Mouse (Mus musculus): ENCODE measurements at regions not wholly inside any gene's neighbourhood (a gene's known extent, or its start where the extent isn't known, plus 50 kb on each side); places are given as distances from the start of the nearest gene placed in this dataset.

DNA sequence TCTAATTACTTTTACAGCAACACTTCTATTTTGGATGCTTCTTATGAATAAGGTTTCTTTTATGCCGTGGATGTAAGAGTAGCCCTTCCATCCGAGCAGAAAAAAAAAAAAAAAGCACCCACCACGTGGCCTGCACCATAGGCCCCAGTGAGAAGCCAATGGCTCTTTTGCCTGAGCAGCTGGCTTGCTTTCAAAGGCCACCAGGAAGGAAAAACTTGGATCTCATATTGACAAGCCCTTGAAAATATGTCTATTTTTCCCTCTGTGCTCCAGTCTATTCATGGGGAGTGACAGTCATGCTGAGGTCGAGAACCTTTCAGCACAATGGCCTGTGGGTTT, 252.4 kb downstream of the Foxo1 start:
- 56% methylated on average over 4 of the region's 4 CpGs for WGBS
- Histone ChIP-seq H3K4me3 (ENCODE audit: insufficient read depth, low read depth, low read length) (no peak overlapping the region), H3K4me1 (ENCODE audit: control insufficient read depth, insufficient read depth, low read length) (peaks cover 8% of the 10 kb centered on the region; the same call in 1 of the 2 replicates), H3K27me3 (replicated peaks; ENCODE audit: control insufficient read depth, insufficient read depth, low read length) (no peaks in the 10 kb centered on the region), H3K27ac (ENCODE audit: insufficient read depth, low read depth, low read length) (no peak overlapping the region), H3K36me3 (ENCODE audit: control insufficient read depth, insufficient read depth, low read length) (no peaks in the 10 kb centered on the region)
- DNase-seq = no peak
- TF ChIP-seq POLR2A (IDR thresholded peaks at IDR 0.05; ENCODE audit: low read depth, low read length) (no peak), CTCF (conservative IDR thresholded peaks at IDR 0.05; ENCODE audit: insufficient read depth, insufficient read length, low read depth, low read length) (no peak)

DNA sequence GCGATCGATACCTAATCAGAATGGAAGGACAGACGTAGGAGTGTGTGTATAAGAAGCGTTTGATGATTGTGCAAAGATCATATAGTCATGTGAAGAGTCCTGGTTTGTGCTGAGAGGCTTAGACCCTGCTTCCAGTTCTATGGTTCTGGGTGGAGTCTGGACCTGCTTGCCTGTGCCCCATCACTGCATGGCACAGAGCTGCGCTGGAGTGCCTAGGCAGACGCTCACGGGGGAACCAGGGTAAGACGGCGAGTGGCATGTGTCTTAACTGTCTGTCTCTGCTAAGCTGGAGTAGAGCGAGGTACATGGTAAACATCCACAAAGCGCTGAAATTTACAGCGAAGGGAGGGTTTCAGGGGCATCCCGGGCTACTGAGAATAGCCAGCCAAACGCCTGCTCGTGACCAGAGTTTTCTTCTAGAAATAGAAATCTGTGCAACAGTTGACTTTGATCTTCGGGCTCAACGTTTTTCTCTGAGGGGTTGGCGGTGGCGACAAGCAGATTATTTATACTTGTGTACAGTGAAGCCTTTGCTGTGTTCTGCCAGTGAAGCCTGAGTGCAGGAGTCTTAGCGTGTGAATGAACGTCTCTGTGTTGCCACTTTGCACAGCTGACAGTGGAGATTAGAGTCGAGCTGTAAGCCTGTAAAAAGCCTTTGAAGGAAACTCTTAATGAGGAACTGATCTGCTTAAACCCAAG, 251.9 kb downstream of the Foxo1 start:
- H3K36me3 ChIP-seq (ENCODE audit: control insufficient read depth, insufficient read depth, low read length) = no peaks in the 10 kb centered on the region
- peaks cover 8% of the 10 kb centered on the region; the same call in 1 of the 2 replicates for H3K4me1 ChIP-seq (ENCODE audit: control insufficient read depth, insufficient read depth, low read length)
- 71% methylated on average over 22 of the region's 22 CpGs for WGBS
- no peaks in the 10 kb centered on the region for H3K27me3 ChIP-seq (replicated peaks; ENCODE audit: control insufficient read depth, insufficient read depth, low read length)
- H3K4me3 ChIP-seq (ENCODE audit: insufficient read depth, low read depth, low read length) = no peak overlapping the region
- DNase-seq = no peak
- H3K27ac ChIP-seq (ENCODE audit: insufficient read depth, low read depth, low read length) = no peak overlapping the region
- no peak for TF ChIP-seq POLR2A (IDR thresholded peaks at IDR 0.05; ENCODE audit: low read depth, low read length)
- no peak for TF ChIP-seq CTCF (conservative IDR thresholded peaks at IDR 0.05; ENCODE audit: insufficient read depth, insufficient read length, low read depth, low read length)

DNA sequence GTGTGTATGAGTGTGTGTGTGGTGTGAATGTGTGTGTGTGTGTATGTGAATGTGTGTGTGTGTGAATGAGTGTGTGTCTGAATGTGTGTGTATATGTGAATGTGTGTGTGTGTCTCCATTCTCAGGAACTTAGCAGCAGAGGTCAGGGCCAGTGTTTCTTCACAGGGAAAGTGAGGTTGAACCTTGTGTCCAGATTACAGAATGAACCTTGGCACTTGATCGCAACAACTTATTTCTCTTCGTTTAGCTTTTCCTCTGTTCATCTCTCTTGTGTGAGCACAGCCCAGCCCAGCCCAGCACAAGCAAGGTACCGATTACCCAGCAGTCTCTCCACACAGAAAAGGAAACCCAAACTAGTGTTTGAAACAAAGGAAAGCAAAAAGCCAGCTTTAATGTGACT, 249.7 kb downstream of the Foxo1 start:
- WGBS = 70% methylated on average over 3 of the region's 3 CpGs
- peak; percentile 59 for DNase-seq
- Histone ChIP-seq H3K27me3 (replicated peaks; ENCODE audit: control insufficient read depth, insufficient read depth, low read length) (no peaks in the 10 kb centered on the region), H3K4me3 (ENCODE audit: insufficient read depth, low read depth, low read length) (no peak overlapping the region), H3K36me3 (ENCODE audit: control insufficient read depth, insufficient read depth, low read length) (no peaks in the 10 kb centered on the region), H3K27ac (ENCODE audit: insufficient read depth, low read depth, low read length) (peak overlapping the region; percentile 78; the same call in 1 of the 2 replicates), H3K4me1 (ENCODE audit: control insufficient read depth, insufficient read depth, low read length) (peaks cover 8% of the 10 kb centered on the region; the same call in 1 of the 2 replicates)
- no peak for TF ChIP-seq POLR2A (IDR thresholded peaks at IDR 0.05; ENCODE audit: low read depth, low read length)
- TF ChIP-seq CTCF (conservative IDR thresholded peaks at IDR 0.05; ENCODE audit: insufficient read depth, insufficient read length, low read depth, low read length) = no peak

DNA sequence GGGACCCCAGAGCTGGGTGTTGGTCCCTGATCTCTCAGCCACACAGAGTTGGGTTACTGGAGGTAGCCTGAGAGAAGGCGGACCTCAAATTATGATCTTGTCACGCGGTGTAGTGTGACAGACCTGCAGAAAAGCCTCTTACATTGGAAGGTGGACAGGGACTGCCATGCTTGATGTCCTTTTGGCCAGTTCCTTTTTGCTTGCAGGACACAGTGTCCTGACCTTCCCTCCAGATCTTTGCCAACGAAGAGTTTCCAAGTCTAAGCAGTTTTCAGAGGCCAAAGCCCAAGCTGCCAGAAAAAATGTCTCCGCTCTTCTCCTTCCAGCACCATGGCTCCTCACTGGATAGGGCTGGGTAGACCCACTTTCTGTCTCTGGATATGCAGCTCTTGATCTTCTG, 248.6 kb downstream of the Foxo1 start:
- Histone ChIP-seq H3K4me3 (ENCODE audit: insufficient read depth, low read depth, low read length) (no peak overlapping the region), H3K27ac (ENCODE audit: insufficient read depth, low read depth, low read length) (peak overlapping the region; percentile 34), H3K36me3 (ENCODE audit: control insufficient read depth, insufficient read depth, low read length) (no peaks in the 10 kb centered on the region), H3K27me3 (replicated peaks; ENCODE audit: control insufficient read depth, insufficient read depth, low read length) (no peaks in the 10 kb centered on the region), H3K4me1 (ENCODE audit: control insufficient read depth, insufficient read depth, low read length) (peaks cover 8% of the 10 kb centered on the region; the same call in 1 of the 2 replicates)
- no peak for TF ChIP-seq POLR2A (IDR thresholded peaks at IDR 0.05; ENCODE audit: low read depth, low read length)
- no peak for TF ChIP-seq CTCF (conservative IDR thresholded peaks at IDR 0.05; ENCODE audit: insufficient read depth, insufficient read length, low read depth, low read length)
- 73% methylated on average over 5 of the region's 5 CpGs for WGBS
- DNase-seq = peak; percentile 77

DNA sequence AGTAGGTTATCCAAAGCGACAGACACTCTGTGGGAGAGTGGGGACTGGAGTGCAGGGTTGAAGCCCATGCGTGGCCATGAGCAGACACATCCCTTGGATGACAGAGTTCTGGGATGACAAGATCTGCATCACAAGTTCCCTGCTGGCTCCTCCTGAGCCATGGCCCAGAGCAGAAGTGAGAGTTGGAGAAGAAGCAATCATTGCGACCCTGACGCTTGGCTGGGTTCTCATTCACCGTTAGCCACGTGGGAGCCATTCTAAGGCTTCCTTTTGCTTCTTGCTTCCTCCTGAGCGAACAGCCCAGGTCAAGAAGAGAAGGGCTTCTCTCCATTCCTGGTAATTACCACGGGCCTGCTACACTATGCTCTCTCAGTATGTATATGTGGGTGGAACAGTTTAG, 244.6 kb downstream of the Foxo1 start:
- 79% methylated on average over 8 of the region's 8 CpGs for WGBS
- DNase-seq = no peak
- TF ChIP-seq CTCF (conservative IDR thresholded peaks at IDR 0.05; ENCODE audit: insufficient read depth, insufficient read length, low read depth, low read length) (no peak), POLR2A (IDR thresholded peaks at IDR 0.05; ENCODE audit: low read depth, low read length) (no peak)
- Histone ChIP-seq H3K4me3 (ENCODE audit: insufficient read depth, low read depth, low read length) (no peak overlapping the region), H3K27me3 (replicated peaks; ENCODE audit: control insufficient read depth, insufficient read depth, low read length) (no peaks in the 10 kb centered on the region), H3K27ac (ENCODE audit: insufficient read depth, low read depth, low read length) (no peak overlapping the region), H3K4me1 (ENCODE audit: control insufficient read depth, insufficient read depth, low read length) (peaks cover 8% of the 10 kb centered on the region; the same call in 1 of the 2 replicates), H3K36me3 (ENCODE audit: control insufficient read depth, insufficient read depth, low read length) (no peaks in the 10 kb centered on the region)

DNA sequence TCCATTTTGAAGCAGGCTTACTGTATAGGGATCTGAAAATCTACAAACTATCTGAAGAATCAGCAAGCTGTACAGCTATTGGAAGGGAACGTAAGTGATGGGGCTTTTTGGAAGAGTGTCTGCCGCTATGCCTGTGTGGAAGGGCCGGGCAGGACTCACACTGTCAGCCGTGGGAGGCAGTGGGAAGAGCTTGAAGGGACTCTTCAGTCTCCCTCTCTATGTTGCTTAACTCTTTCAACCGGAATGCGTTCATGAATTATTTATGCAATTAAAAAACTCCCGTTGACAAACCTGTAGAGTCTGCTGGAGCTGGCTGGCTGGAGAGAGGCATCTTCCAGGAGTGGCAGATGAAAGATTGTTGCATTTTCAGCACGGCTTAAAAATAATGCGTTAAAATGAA, 243.4 kb downstream of the Foxo1 start:
- Histone ChIP-seq H3K27ac (ENCODE audit: insufficient read depth, low read depth, low read length) (no peak overlapping the region), H3K4me3 (ENCODE audit: insufficient read depth, low read depth, low read length) (no peak overlapping the region), H3K4me1 (ENCODE audit: control insufficient read depth, insufficient read depth, low read length) (peaks cover 4% of the 10 kb centered on the region; the same call in 1 of the 2 replicates), H3K36me3 (ENCODE audit: control insufficient read depth, insufficient read depth, low read length) (no peaks in the 10 kb centered on the region), H3K27me3 (replicated peaks; ENCODE audit: control insufficient read depth, insufficient read depth, low read length) (no peaks in the 10 kb centered on the region)
- DNase-seq = no peak
- WGBS = 67% methylated on average over 9 of the region's 9 CpGs
- TF ChIP-seq POLR2A (IDR thresholded peaks at IDR 0.05; ENCODE audit: low read depth, low read length) (no peak), CTCF (conservative IDR thresholded peaks at IDR 0.05; ENCODE audit: insufficient read depth, insufficient read length, low read depth, low read length) (no peak)

DNA sequence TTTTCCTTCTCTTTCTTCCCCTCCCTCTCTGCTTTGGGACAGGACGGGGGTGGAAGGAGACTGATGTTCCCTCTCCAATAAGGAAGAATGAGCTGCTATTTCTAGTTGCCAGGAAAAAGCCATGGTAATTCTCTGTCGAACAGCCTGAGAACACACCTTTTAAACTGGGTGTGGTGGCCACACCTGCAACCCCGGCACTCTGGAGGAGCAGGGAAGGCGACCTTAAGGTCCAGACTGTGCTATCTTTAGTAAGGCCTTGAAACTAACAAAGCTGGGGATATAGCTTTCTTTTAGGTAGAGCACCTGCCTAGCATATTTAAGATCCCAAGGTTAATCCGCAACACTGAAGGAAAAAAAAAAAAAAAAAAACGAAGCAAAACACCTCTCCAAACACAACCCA, 242.7 kb downstream of the Foxo1 start:
- TF ChIP-seq POLR2A (IDR thresholded peaks at IDR 0.05; ENCODE audit: low read depth, low read length) (no peak), CTCF (conservative IDR thresholded peaks at IDR 0.05; ENCODE audit: insufficient read depth, insufficient read length, low read depth, low read length) (no peak)
- H3K4me3 ChIP-seq (ENCODE audit: insufficient read depth, low read depth, low read length) = no peak overlapping the region
- no peak overlapping the region for H3K27ac ChIP-seq (ENCODE audit: insufficient read depth, low read depth, low read length)
- DNase-seq = no peak
- no peaks in the 10 kb centered on the region for H3K4me1 ChIP-seq (ENCODE audit: control insufficient read depth, insufficient read depth, low read length)
- no peaks in the 10 kb centered on the region for H3K36me3 ChIP-seq (ENCODE audit: control insufficient read depth, insufficient read depth, low read length)
- WGBS = 69% methylated on average over 6 of the region's 6 CpGs
- no peaks in the 10 kb centered on the region for H3K27me3 ChIP-seq (replicated peaks; ENCODE audit: control insufficient read depth, insufficient read depth, low read length)

Measured in kidney, adult 2 months (tissue).